Mouse (Mus musculus) cortical plate, adult 2 months (tissue): ENCODE measurements around the gene Cacna2d3. TPM values are rescaled to one million over a fixed set of nuclear protein-coding genes. Genes with fewer than 3 reads are reported as not detected.

Experiments used
- H3K27ac ChIP-seq: fragments of 200-500 bp; 2 replicates; pipeline ENCODE4 v1.5.1; 2012; ENCODE audit warnings: low read length, control low read depth, inconsistent platforms; ENCODE audit not compliant: insufficient read depth
- H3K4me1 ChIP-seq: fragments of 200-500 bp; 2 replicates; pipeline ENCODE4 v1.6.1; 2011; ENCODE audit warnings: low read length; ENCODE audit not compliant: control insufficient read depth, insufficient read depth
- H3K4me3 ChIP-seq: fragments of 200-500 bp; 2 replicates; pipeline ENCODE4 v1.5.1; 2011; ENCODE audit warnings: mild to moderate bottlenecking, low read length, control low read depth; ENCODE audit not compliant: insufficient read depth
- CTCF ChIP-seq: fragments of 200-500 bp; IDR thresholded peaks from 2 replicates; pipeline ENCODE4 v1.5.1; 2011; ENCODE audit warnings: mild to moderate bottlenecking, control low read depth, low read length; ENCODE audit not compliant: insufficient read depth; ENCODE audit errors: extremely low read depth
- POLR2A ChIP-seq: fragments of 200-500 bp; IDR thresholded peaks from 2 replicates; pipeline ENCODE4 v1.6.1; 2011; ENCODE audit warnings: mild to moderate bottlenecking, low read length, control low read depth; ENCODE audit not compliant: insufficient read depth; ENCODE audit errors: extremely low read depth
- polyA plus RNA-seq: library from polyadenylated mRNA; depleted of rRNA; stranded (reverse); fragments of >200 nt; gene quantifications from 2 replicates; pipeline ENCODE4 v1.2.3, GENCODE M21; 2012

The Cacna2d3 gene
- polyA plus RNA-seq, 1 experiment = 75.4 TPM

GRCm38 (mm10) chr14:29216106-29216505 is 505.6 kb downstream of the Cacna2d3 start:
- H3K4me1 ChIP-seq = no peaks in the 10 kb centered on the region
- no peak overlapping the region for H3K4me3 ChIP-seq
- TF ChIP-seq POLR2A = no peak
- TF ChIP-seq CTCF = no peak
- H3K27ac ChIP-seq = no peak overlapping the region

DNA sequence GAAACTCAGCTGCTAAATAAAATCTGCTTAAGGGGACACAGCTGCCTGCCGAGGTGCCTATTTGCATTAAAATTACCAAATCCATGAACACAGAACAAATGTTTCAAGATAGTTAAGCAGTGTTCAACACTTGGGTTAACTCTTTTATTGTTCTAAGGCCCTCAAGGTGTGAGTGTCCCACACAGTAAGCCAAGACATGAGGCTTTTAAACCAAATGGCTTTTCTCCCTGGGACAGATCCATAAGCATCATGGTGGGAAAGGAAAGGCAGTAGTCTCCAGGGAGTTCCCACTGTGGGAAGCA is 516.7 kb downstream of the Cacna2d3 start:
- Histone ChIP-seq H3K27ac (no peak overlapping the region), H3K4me3 (no peak overlapping the region), H3K4me1 (no peaks in the 10 kb centered on the region)
- no peak for TF ChIP-seq POLR2A
- TF ChIP-seq CTCF = no peak

DNA sequence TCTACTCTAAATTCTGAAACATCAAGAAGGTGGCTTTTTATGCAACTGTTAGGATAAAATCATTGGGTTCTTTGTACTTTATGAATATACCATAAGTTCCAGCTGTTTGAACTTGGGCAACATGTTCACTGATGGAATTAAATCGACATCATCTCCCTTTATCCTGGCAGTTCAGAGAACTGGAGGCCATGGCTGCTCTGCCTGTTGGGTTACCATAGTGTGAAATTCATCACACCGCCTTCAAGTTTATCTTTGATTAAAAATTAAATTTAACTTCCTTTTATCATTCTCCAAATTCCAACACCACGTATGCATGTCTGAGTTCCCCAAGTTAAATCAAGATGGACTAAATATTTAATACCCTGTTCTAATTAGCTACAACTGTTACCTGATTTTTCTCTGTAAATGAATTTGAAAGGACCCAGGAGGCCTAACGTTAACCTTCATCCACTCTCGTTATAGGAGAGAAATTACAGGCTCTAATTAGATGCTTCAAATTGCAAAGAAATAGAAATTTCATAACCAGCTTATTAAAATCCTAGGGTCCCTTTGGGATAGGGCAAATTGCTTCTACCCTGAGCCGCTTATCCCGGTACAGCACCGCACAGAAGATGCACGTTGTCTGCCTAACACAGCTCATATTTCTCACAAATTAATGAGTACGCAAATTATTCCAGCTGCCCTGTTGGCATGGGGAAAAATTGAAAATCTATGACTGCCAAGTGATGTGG is 517.3 kb downstream of the Cacna2d3 start:
- no peaks in the 10 kb centered on the region for H3K4me1 ChIP-seq
- H3K27ac ChIP-seq = no peak overlapping the region
- no peak overlapping the region for H3K4me3 ChIP-seq
- TF ChIP-seq CTCF = no peak
- no peak for TF ChIP-seq POLR2A

- no peak overlapping the region for H3K4me3 ChIP-seq
- no peak overlapping the region for H3K27ac ChIP-seq
- TF ChIP-seq CTCF (no peak), POLR2A (no peak)
- no peaks in the 10 kb centered on the region; the same call in 1 of the 2 replicates for H3K4me1 ChIP-seq
These were observed 525.5 kb downstream of the Cacna2d3 start for GRCm38 (mm10) chr14:29196171-29196570.

GRCm38 (mm10) chr14:29191426-29191825 is 530.2 kb downstream of the Cacna2d3 start:
- no peak for TF ChIP-seq POLR2A
- TF ChIP-seq CTCF = no peak
- Histone ChIP-seq H3K27ac (0 out of 2 replicates have a peak overlapping the region, but pooled peaks have one; percentile 17), H3K4me3 (no peak overlapping the region), H3K4me1 (no peaks in the 10 kb centered on the region; the same call in 1 of the 2 replicates)

- Histone ChIP-seq H3K27ac (no peak overlapping the region), H3K4me3 (no peak overlapping the region), H3K4me1 (peaks cover 7% of the 10 kb centered on the region; the same call in 1 of the 2 replicates)
- TF ChIP-seq POLR2A (no peak), CTCF (no peak)
These were observed 537.9 kb downstream of the Cacna2d3 start for GRCm38 (mm10) chr14:29183730-29184129.

- TF ChIP-seq CTCF (no peak), POLR2A (no peak)
- no peak overlapping the region for H3K27ac ChIP-seq
- peaks cover 10% of the 10 kb centered on the region; the same call in 1 of the 2 replicates for H3K4me1 ChIP-seq
- H3K4me3 ChIP-seq = no peak overlapping the region
These were observed 542.2 kb downstream of the Cacna2d3 start for GRCm38 (mm10) chr14:29179397-29179888.

DNA sequence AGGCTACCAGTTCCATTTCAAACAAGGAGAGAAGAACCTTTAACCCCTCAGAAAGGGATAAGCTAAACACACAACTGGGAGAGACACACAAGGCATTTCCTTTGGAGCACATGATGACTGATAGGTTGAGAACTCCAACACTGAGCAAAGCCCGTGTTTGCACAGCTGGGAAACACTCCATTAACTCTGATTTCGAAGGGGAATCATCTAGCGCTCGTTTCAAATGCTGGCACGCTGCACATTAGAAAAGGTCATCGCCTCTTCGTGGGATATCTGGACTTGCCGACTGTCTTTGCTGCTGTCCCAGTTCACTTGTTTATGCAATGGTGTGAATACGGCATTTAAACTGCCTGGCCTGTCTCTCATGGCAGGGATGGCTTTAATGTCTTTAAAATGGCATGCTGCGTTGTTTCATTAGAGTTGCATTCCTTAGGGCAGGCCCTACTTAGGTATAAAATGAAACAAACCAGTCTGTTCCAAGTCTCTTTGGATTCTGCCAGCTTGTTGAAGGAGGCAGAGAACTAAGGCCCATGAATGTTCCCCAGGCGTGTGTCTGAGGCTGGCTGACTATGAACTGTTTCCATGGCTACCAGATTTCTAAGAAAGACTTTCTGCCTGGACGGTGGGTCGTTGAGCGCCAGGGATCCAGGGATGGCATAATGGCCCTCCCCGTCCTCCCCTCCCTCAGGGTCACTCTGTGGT is 542.8 kb downstream of the Cacna2d3 start:
- TF ChIP-seq CTCF (no peak), POLR2A (no peak)
- Histone ChIP-seq H3K27ac (0 out of 2 replicates have a peak overlapping the region, but pooled peaks have one; percentile 41), H3K4me3 (no peak overlapping the region), H3K4me1 (peaks cover 10% of the 10 kb centered on the region; the same call in 1 of the 2 replicates)

GRCm38 (mm10) chr14:29174762-29175161 is 546.9 kb downstream of the Cacna2d3 start:
- Histone ChIP-seq H3K27ac (no peak overlapping the region), H3K4me3 (no peak overlapping the region), H3K4me1 (peaks cover 10% of the 10 kb centered on the region; the same call in 1 of the 2 replicates)
- TF ChIP-seq CTCF (no peak), POLR2A (no peak)

- Histone ChIP-seq H3K4me3 (no peak overlapping the region), H3K27ac (no peak overlapping the region), H3K4me1 (no peaks in the 10 kb centered on the region)
- TF ChIP-seq POLR2A = no peak
- no peak for TF ChIP-seq CTCF
These were observed 549.5 kb downstream of the Cacna2d3 start for GRCm38 (mm10) chr14:29172207-29172606.
